Mouse (Mus musculus) ES-E14 (cell line): ENCODE measurements at regions not wholly inside any gene's neighbourhood (a gene's known extent, or its start where the extent isn't known, plus 50 kb on each side); places are given as distances from the start of the nearest gene placed in this dataset.

Experiments
- DNase-seq: peaks from one replicate; pipeline ENCODE4 v3.0.0-alpha.2; 2013; ENCODE audit warnings: low read depth, low spot score
- H3K27ac ChIP-seq: 2 replicates; pipeline ENCODE4 v1.5.1; 2012; ENCODE audit warnings: low read depth, mild to moderate bottlenecking, low read length, moderate library complexity, mixed read lengths; ENCODE audit not compliant: poor library complexity, insufficient read depth, severe bottlenecking
- H3K36me3 ChIP-seq: 2 replicates; pipeline ENCODE4 v1.6.1; 2012; ENCODE audit warnings: mild to moderate bottlenecking, low read length, moderate library complexity, mixed read lengths; ENCODE audit not compliant: control insufficient read depth, poor library complexity, insufficient read depth, severe bottlenecking
- H3K4me1 ChIP-seq, 2 experiments: fragments of 150-350 bp in 1 of 2; sonication (generic) in 1 of 2; 2 replicates each; pipeline ENCODE4 v1.6.1; 2012; ENCODE audit warnings: low read length in 2 of 2, mild to moderate bottlenecking in 1 of 2, mixed read lengths in 1 of 2; ENCODE audit not compliant: control insufficient read depth in 2 of 2, insufficient read depth in 2 of 2, poor library complexity in 1 of 2
- H3K4me3 ChIP-seq, 2 experiments: fragments of 150-350 bp in 1 of 2; sonication (generic) in 1 of 2; 2 replicates each; pipeline ENCODE4 v1.5.1; 2012; ENCODE audit warnings: low read length in 2 of 2, low read depth in 1 of 2, mild to moderate bottlenecking in 1 of 2, mixed read lengths in 1 of 2; ENCODE audit not compliant: insufficient read depth in 1 of 2, poor library complexity in 1 of 2, severe bottlenecking in 1 of 2
- H3K9ac ChIP-seq: 2 replicates; pipeline ENCODE4 v1.6.1; 2012; ENCODE audit warnings: low read depth, mild to moderate bottlenecking, low read length, mixed read lengths; ENCODE audit not compliant: poor library complexity, insufficient read depth, severe bottlenecking
- H3K9me3 ChIP-seq: fragments of 150-350 bp; sonication (generic); 2 replicates; pipeline ENCODE4 v1.6.1; 2012; ENCODE audit warnings: low read depth, mild to moderate bottlenecking, low read length; ENCODE audit not compliant: control insufficient read depth, insufficient read depth
- CHD2 ChIP-seq: IDR thresholded peaks from 2 replicates; pipeline ENCODE4 v1.6.1; 2014; ENCODE audit warnings: mild to moderate bottlenecking, low read depth, low read length, inconsistent platforms
- HCFC1 ChIP-seq: IDR thresholded peaks from 2 replicates; pipeline ENCODE4 v1.6.1; 2012; ENCODE audit warnings: low read length, inconsistent platforms, borderline replicate concordance; ENCODE audit not compliant: insufficient read depth
- MAFK ChIP-seq: IDR thresholded peaks from 2 replicates; pipeline ENCODE4 v1.6.1; 2014; ENCODE audit warnings: mild to moderate bottlenecking, low read depth, low read length, inconsistent platforms; ENCODE audit not compliant: insufficient read depth
- ZC3H11A ChIP-seq: IDR thresholded peaks from 2 replicates; pipeline ENCODE4 v1.6.1; 2012; ENCODE audit warnings: low read depth, mild to moderate bottlenecking, inconsistent platforms, low read length, borderline replicate concordance
- ZNF384 ChIP-seq: IDR thresholded peaks from 2 replicates; pipeline ENCODE4 v1.6.1; 2012; ENCODE audit warnings: low read depth, low read length, inconsistent platforms
- in situ Hi-C, 2 experiments: fragments of 600-800 bp; cut with MboI; formaldehyde crosslinking; loops; one replicate each; pipeline ENCODE4 v1.15.1; 2025; ENCODE audit warnings: low sequenced_read_pairs in 2 of 2, inconsistent platforms in 1 of 2; ENCODE audit not compliant: unreplicated experiment in 2 of 2

DNA sequence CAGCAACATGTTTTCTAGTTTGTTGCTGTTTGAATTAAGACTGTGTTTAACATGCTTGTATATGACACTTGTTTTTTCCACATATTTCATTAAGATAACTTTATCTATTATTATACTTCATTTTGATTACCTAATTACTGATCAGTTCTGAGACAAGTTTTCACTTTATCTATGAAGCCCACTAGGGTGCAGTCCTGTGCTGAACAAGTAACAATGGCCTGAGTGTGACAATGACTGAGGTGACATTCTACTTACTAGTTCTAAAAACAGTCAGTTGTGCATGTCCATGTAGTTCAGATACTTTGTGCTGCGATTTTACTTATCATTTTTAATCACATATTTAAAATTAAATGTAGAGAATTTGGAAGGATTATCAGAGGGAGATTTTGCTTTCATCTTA lies 1795.2 kb upstream of the Gm37988 start:
- Histone ChIP-seq H3K9ac (no peak overlapping the region), H3K36me3 (no peaks in the 10 kb centered on the region), H3K4me3 (no peak overlapping the region), H3K4me1 (no peaks in the 10 kb centered on the region), H3K9me3 (no peaks in the 10 kb centered on the region), H3K27ac (no peak overlapping the region)
- TF ChIP-seq ZNF384 (no peak), HCFC1 (no peak), ZC3H11A (no peak), MAFK (no peak), CHD2 (no peak)
- no peak for DNase-seq
- in situ Hi-C loops = no loop called here

- H3K9me3 ChIP-seq = no peaks in the 10 kb centered on the region
- peak; percentile 37 for DNase-seq
- no peaks in the 10 kb centered on the region for H3K36me3 ChIP-seq
- in situ Hi-C loops = no loop called here
- H3K4me1 ChIP-seq = no peaks in the 10 kb centered on the region; a peak in 1 of 4 replicates
- no peak overlapping the region for H3K4me3 ChIP-seq
- H3K27ac ChIP-seq = no peak overlapping the region
- TF ChIP-seq ZC3H11A = no peak
- no peak for TF ChIP-seq ZNF384
- no peak for TF ChIP-seq HCFC1
- no peak for TF ChIP-seq MAFK
- no peak for TF ChIP-seq CHD2
- no peak overlapping the region for H3K9ac ChIP-seq
Measured at GRCm38 (mm10) chr1:3062759-3063158, 1744.9 kb upstream of the Gm37988 start.

- in situ Hi-C loops = no loop called here
- TF ChIP-seq CHD2 (no peak), MAFK (no peak), HCFC1 (no peak), ZC3H11A (no peak), ZNF384 (no peak)
- H3K36me3 ChIP-seq = no peaks in the 10 kb centered on the region
Measured at GRCm38 (mm10) chr1:3094375-3094774, 1713.3 kb upstream of the Gm37988 start.

GRCm38 (mm10) chr1:3094910-3095309 lies 1712.8 kb upstream of the Gm37988 start:
- DNase-seq = no peak
- H3K4me1 ChIP-seq = no peaks in the 10 kb centered on the region
- in situ Hi-C loops = no loop called here
- H3K9ac ChIP-seq = no peak overlapping the region
- H3K27ac ChIP-seq = no peak overlapping the region
- TF ChIP-seq MAFK = no peak
- TF ChIP-seq ZC3H11A = no peak
- TF ChIP-seq CHD2 = no peak
- no peak for TF ChIP-seq ZNF384
- TF ChIP-seq HCFC1 = no peak
- H3K4me3 ChIP-seq = no peak overlapping the region
- no peaks in the 10 kb centered on the region for H3K36me3 ChIP-seq
- H3K9me3 ChIP-seq = no peaks in the 10 kb centered on the region

More at GRCm38 (mm10) chr1:3094375-3094774, 1713.3 kb upstream of the Gm37988 start:
- Histone ChIP-seq H3K27ac (no peak overlapping the region), H3K4me3 (no peak overlapping the region), H3K9me3 (no peaks in the 10 kb centered on the region), H3K9ac (no peak overlapping the region), H3K4me1 (no peaks in the 10 kb centered on the region)
- no peak for DNase-seq

- Histone ChIP-seq H3K27ac (no peak overlapping the region), H3K9me3 (no peaks in the 10 kb centered on the region), H3K4me3 (no peak overlapping the region), H3K9ac (no peak overlapping the region), H3K36me3 (no peaks in the 10 kb centered on the region), H3K4me1 (no peaks in the 10 kb centered on the region)
- DNase-seq = no peak
- TF ChIP-seq MAFK (no peak), HCFC1 (no peak), CHD2 (no peak), ZC3H11A (no peak), ZNF384 (no peak)
- in situ Hi-C loops = no loop called here
Measured at GRCm38 (mm10) chr1:3113564-3113963, 1694.1 kb upstream of the Gm37988 start.
